Mouse (Mus musculus) left cerebral cortex, postnatal 25 days (tissue): Measurements from ENCODE around the gene Alpk3. TPM values are rescaled to one million over a fixed set of nuclear protein-coding genes. Genes with fewer than 3 reads are reported as not detected.

Source experiments
- DNase-seq, 2 experiments: peaks; one replicate each; pipeline ENCODE4 v3.0.0; 2022; ENCODE audit warnings: low spot score in 2 of 2, mixed read lengths in 1 of 2
- intact Hi-C: fragments of 180-260 bp; cut with DNase I; formaldehyde crosslinking; loops from one replicate; pipeline ENCODE4 v1.15.1; 2025
- total RNA-seq, 2 experiments: library from RNA; stranded (reverse); gene quantifications; 2 replicates each; pipeline ENCODE4 v1.2.3; 2021

Gene Alpk3
- total RNA-seq, 2 experiments from 2014 or later, result 0.30 to 0.32 TPM

DNA sequence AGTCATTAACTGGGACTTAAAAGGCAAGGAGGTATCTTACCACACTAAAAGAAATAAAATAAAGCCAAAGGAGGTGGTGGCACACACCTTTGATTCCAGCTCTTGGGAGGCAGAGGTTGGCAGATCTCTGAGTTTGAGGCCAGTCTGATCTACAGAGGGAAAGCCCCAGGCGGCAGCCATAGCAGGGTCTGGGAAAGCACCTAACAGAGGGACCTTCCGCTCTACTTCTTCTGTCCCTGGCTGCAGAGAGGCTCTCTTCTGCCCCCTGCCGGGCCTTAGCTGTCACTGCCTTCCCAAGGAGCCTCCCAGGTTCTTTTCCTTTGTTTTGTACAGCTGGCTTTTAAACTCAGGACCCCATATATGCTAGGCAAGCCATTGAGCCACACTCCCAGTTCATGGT, 97.6 kb downstream of the Alpk3 start:
- peak; percentile 32 to 48 for DNase-seq
- intact Hi-C loops, result loop anchor here (2.0 to 10.0 kb wide), 3 partner anchors 270 to 420 kb away; no protein-coding TSS in a partner anchor

Other genes with a start within 250 kb of the Alpk3 start
- gene Iqgap1, start 231.6 kb upstream of the Alpk3 start, total RNA-seq, result 10 to 100 TPM; 20.3 to 22.0 TPM
- gene Zscan2, start 196.7 kb upstream of the Alpk3 start, total RNA-seq, result 10 to 100 TPM; 11.5 to 15.5 TPM
- gene Wdr73, start 156.3 kb upstream of the Alpk3 start, total RNA-seq, result 10 to 100 TPM; 25.3 to 25.4 TPM
- gene Nmb, start 152.5 kb upstream of the Alpk3 start, total RNA-seq, result 1 to 10 TPM; 5.8 to 6.8 TPM
- gene Sec11a, start 109.8 kb upstream of the Alpk3 start, total RNA-seq, result 10 to 100 TPM; 52.2 to 60.2 TPM
- 10 to 100 TPM; 18.7 to 19.6 TPM for gene Zfp592, start 63.9 kb upstream of the Alpk3 start, total RNA-seq
- under 1 TPM in 1 of 2 experiments, not detected in 1; 0.11 TPM for gene Slc28a1, start 57.2 kb downstream of the Alpk3 start, total RNA-seq
- gene Pde8a, start 156.0 kb downstream of the Alpk3 start, total RNA-seq, result 1 to 10 TPM; 5.7 to 6.4 TPM